Mouse (Mus musculus) T-helper 17 cell (primary cell): ENCODE data around the gene Dnajc15.
"Not testable (repeated sequence)": the region's sequence is repeated elsewhere in the genome, so short reads cannot be mapped to it uniquely, and the experiment has no call there.

Experiments
- in situ Hi-C, 2 experiments: fragments of 300-600 bp; cut with MboI, MseI; formaldehyde crosslinking; loops; 1 replicate in 1 of 2; 2 replicates in 1 of 2; pipeline ENCODE4 v1.15.1; 2025; ENCODE audit warnings: high pct_unique_total_duplicates in 2 of 2

The Dnajc15 gene

GRCm38 (mm10) chr14:77874304-77875241, at the start of gene Dnajc15:
Gene Dnajc15, minus strand, starts transcription at chr14:77875125.
- in situ Hi-C loops, result loop anchor here in 1 of 2 experiments (5.0 to 25.0 kb wide), 2 partner anchors 58 to 1712 kb away; no protein-coding TSS in a partner anchor

GRCm38 (mm10) chr14:77923076-77923865, 48.3 kb upstream of the Dnajc15 start:
- in situ Hi-C loops, result no loop called here

GRCm38 (mm10) chr14:77921641-77922040, 46.7 kb upstream of the Dnajc15 start:
- in situ Hi-C loops, result no loop called here

- in situ Hi-C loops, result no loop called here
Observed at GRCm38 (mm10) chr14:77915776-77916175, 40.9 kb upstream of the Dnajc15 start.

- in situ Hi-C loops, result no loop called here
Observed at GRCm38 (mm10) chr14:77906586-77906985, 31.7 kb upstream of the Dnajc15 start.

- in situ Hi-C loops, result no loop called here
Observed at GRCm38 (mm10) chr14:77905466-77905865, 30.5 kb upstream of the Dnajc15 start.

- in situ Hi-C loops, result no loop called here
Observed at GRCm38 (mm10) chr14:77904171-77904762, 29.3 kb upstream of the Dnajc15 start, which contains the start of gene Epsti1. Gene Epsti1, plus strand, starts transcription at chr14:77904239.

- in situ Hi-C loops, result no loop called here
Observed at GRCm38 (mm10) chr14:77902541-77902940, 27.6 kb upstream of the Dnajc15 start.

GRCm38 (mm10) chr14:77895951-77896350, 21.0 kb upstream of the Dnajc15 start:
- in situ Hi-C loops, result no loop called here

- in situ Hi-C loops, result no loop called here
Observed at GRCm38 (mm10) chr14:77889911-77890310, 15.0 kb upstream of the Dnajc15 start.

GRCm38 (mm10) chr14:77886941-77887340, 12.0 kb upstream of the Dnajc15 start:
- in situ Hi-C loops, result no loop called here

- in situ Hi-C loops, result no loop called here
Observed at GRCm38 (mm10) chr14:77886376-77886775, 11.5 kb upstream of the Dnajc15 start.

GRCm38 (mm10) chr14:77882669-77883068, 7.7 kb upstream of the Dnajc15 start:
- in situ Hi-C loops, result no loop called here

GRCm38 (mm10) chr14:77881998-77882397, 7.1 kb upstream of the Dnajc15 start:
- in situ Hi-C loops, result no loop called here

- in situ Hi-C loops, result not testable (repeated sequence)
Observed at GRCm38 (mm10) chr14:77877876-77878275, 3.0 kb upstream of the Dnajc15 start.

GRCm38 (mm10) chr14:77876199-77876598, 1.3 kb upstream of the Dnajc15 start:
- in situ Hi-C loops, result no loop called here

- in situ Hi-C loops, result loop anchor here in 1 of 2 experiments (5.0 to 25.0 kb wide), 2 partner anchors 61 to 1709 kb away; no protein-coding TSS in a partner anchor
Observed at GRCm38 (mm10) chr14:77871380-77871975, 3.4 kb downstream of the Dnajc15 start.

GRCm38 (mm10) chr14:77870926-77871325, 4.0 kb downstream of the Dnajc15 start:
- in situ Hi-C loops, result loop anchor here in 1 of 2 experiments (5.0 to 25.0 kb wide), 2 partner anchors 61 to 1709 kb away; no protein-coding TSS in a partner anchor

- in situ Hi-C loops, result loop anchor here in 1 of 2 experiments (25.0 kb wide), 1 partner anchor 1705 kb away; no protein-coding TSS in a partner anchor
Observed at GRCm38 (mm10) chr14:77867601-77868000, 7.3 kb downstream of the Dnajc15 start.

GRCm38 (mm10) chr14:77864510-77864909, 10.4 kb downstream of the Dnajc15 start:
- in situ Hi-C loops, result loop anchor here in 1 of 2 experiments (25.0 kb wide), 1 partner anchor 1702 kb away; no protein-coding TSS in a partner anchor

- in situ Hi-C loops, result loop anchor here in 1 of 2 experiments (25.0 kb wide), 1 partner anchor 1702 kb away; no protein-coding TSS in a partner anchor
Observed at GRCm38 (mm10) chr14:77864051-77864450, 10.9 kb downstream of the Dnajc15 start.
